Mouse (Mus musculus) liver, embryonic 14 days (tissue): Measurements from ENCODE around the gene Pcp4l1. TPM values are rescaled to one million over a fixed set of nuclear protein-coding genes. Genes with fewer than 3 reads are reported as not detected.

Experiments
- polyA plus RNA-seq: library from polyadenylated mRNA; depleted of rRNA; stranded (reverse); fragments of >200 nt; gene quantifications from 2 replicates; pipeline ENCODE4 v1.2.3, GENCODE M21; 2012; rRNA removed

Gene Pcp4l1
- polyA plus RNA-seq = 1.0 and 1.1 TPM in 2 replicates

GRCm38 (mm10) chr1:171195887-171196397 lies at the start of gene Pcp4l1:
Gene Pcp4l1, minus strand, starts transcription at chr1:171196268.

GRCm38 (mm10) chr1:171234126-171234525 lies 38.1 kb upstream of the Pcp4l1 start, which contains the start of gene Fcer1g:
Gene Fcer1g, minus strand, starts transcription at chr1:171234365.

GRCm38 (mm10) chr1:171224857-171225256 lies 28.8 kb upstream of the Pcp4l1 start, which contains the start of gene Apoa2:
Gene Apoa2, plus strand, starts transcription at chr1:171225054.

GRCm38 (mm10) chr1:171222238-171223155 lies 26.4 kb upstream of the Pcp4l1 start, which contains the start of gene Tomm40l:
Gene Tomm40l, minus strand, starts transcription at chr1:171222514.

GRCm38 (mm10) chr1:171213801-171214496 lies 17.9 kb upstream of the Pcp4l1 start, which contains the start of gene Nr1i3:
Gene Nr1i3, plus strand, starts transcription at chr1:171213970.

GRCm38 (mm10) chr1:171149974-171150760 lies 45.9 kb downstream of the Pcp4l1 start, which contains the start of the genes Sdhc and Mpz:
Gene Sdhc, minus strand, starts transcription at chr1:171150603.
Gene Mpz, plus strand, starts transcription at chr1:171150711.

Other genes with a start within 250 kb of the Pcp4l1 start
- 2.3 and 3.0 TPM in 2 replicates for gene Fcgr2b, start 219.7 kb downstream of the Pcp4l1 start, polyA plus RNA-seq
- gene Fcgr4, start 177.3 kb downstream of the Pcp4l1 start, polyA plus RNA-seq = 2.2 and 3.8 TPM in 2 replicates
- 14.0 and 18.2 TPM in 2 replicates for gene Fcgr3, start 131.3 kb downstream of the Pcp4l1 start, polyA plus RNA-seq
- 2.0 and 2.2 TPM in 2 replicates for gene Cfap126, start 82.3 kb downstream of the Pcp4l1 start, polyA plus RNA-seq
- 101 and 123 TPM in 2 replicates for gene Sdhc, start 45.7 kb downstream of the Pcp4l1 start, polyA plus RNA-seq
- gene Mpz, start 45.6 kb downstream of the Pcp4l1 start, polyA plus RNA-seq = 0.08 and 0.11 TPM in 2 replicates
- 0.59 and 0.90 TPM in 2 replicates for gene Nr1i3, start 17.7 kb upstream of the Pcp4l1 start, polyA plus RNA-seq
- gene Tomm40l, start 26.2 kb upstream of the Pcp4l1 start, polyA plus RNA-seq = 10.6 and 11.9 TPM in 2 replicates
- gene Apoa2, start 28.8 kb upstream of the Pcp4l1 start, polyA plus RNA-seq = 2,548 and 2,817 TPM in 2 replicates
- gene Fcer1g, start 38.1 kb upstream of the Pcp4l1 start, polyA plus RNA-seq = 41.9 and 56.5 TPM in 2 replicates
- gene Adamts4, start 54.2 kb upstream of the Pcp4l1 start, polyA plus RNA-seq = 0.18 and 0.24 TPM in 2 replicates
- gene Ndufs2, start 55.1 kb upstream of the Pcp4l1 start, polyA plus RNA-seq = 80.1 and 91.3 TPM in 2 replicates
- 12.0 and 15.2 TPM in 2 replicates for gene B4galt3, start 74.1 kb upstream of the Pcp4l1 start, polyA plus RNA-seq
- gene Ppox, start 84.9 kb upstream of the Pcp4l1 start, polyA plus RNA-seq = 138 and 165 TPM in 2 replicates
- 16.5 and 19.1 TPM in 2 replicates for gene Usp21, start 91.7 kb upstream of the Pcp4l1 start, polyA plus RNA-seq
- 21.5 and 27.7 TPM in 2 replicates for gene Ufc1, start 98.8 kb upstream of the Pcp4l1 start, polyA plus RNA-seq
- 15.6 and 18.6 TPM in 2 replicates for gene Dedd, start 132.9 kb upstream of the Pcp4l1 start, polyA plus RNA-seq
- gene Nit1, start 149.4 kb upstream of the Pcp4l1 start, polyA plus RNA-seq = 20.0 and 23.2 TPM in 2 replicates
- 41.8 and 44.2 TPM in 2 replicates for gene Pfdn2, start 149.4 kb upstream of the Pcp4l1 start, polyA plus RNA-seq
- 0.23 and 0.24 TPM in 2 replicates for gene Klhdc9, start 164.5 kb upstream of the Pcp4l1 start, polyA plus RNA-seq
- gene Nectin4, start 173.8 kb upstream of the Pcp4l1 start, polyA plus RNA-seq = 0.06 and 0.21 TPM in 2 replicates
- gene Arhgap30, start 192.7 kb upstream of the Pcp4l1 start, polyA plus RNA-seq = 2.7 and 3.5 TPM in 2 replicates
- gene Usf1, start 215.0 kb upstream of the Pcp4l1 start, polyA plus RNA-seq = 13.6 and 16.4 TPM in 2 replicates
- gene Tstd1, start 222.6 kb upstream of the Pcp4l1 start, polyA plus RNA-seq = 0.86 and 0.90 TPM in 2 replicates
- gene F11r, start 241.3 kb upstream of the Pcp4l1 start, polyA plus RNA-seq = 12.0 and 13.4 TPM in 2 replicates